Mouse (Mus musculus): Measurements from ENCODE around the gene Gm15107.
"Not testable (repeated sequence)": the region's sequence is repeated elsewhere in the genome, so short reads cannot be mapped to it uniquely, and the experiment has no call there.

Gene Gm15107

DNA sequence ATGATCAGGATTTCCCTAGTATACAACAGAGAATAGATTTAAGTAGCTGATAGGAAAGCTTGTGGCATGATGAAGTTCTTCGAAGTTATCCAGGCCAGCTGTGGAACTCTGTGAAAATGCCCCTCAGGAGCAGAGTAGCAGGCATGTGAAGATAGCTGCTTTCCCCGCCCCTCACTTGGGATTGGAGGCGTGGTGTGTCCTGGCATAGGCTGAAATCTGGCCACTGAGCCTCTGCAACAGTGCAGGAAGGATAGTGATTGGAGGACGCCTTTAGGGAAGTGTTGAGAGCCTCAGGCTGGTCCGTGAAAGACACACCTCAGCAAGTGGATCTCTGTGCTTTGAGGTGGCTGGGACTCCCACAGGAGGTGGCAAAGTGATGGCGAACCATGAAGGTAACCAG, at the start of gene Gm15107:
Gm15107 (plus strand) TSS at position 301 of the 400 bp plus-strand sequence.
- not testable (repeated sequence) for DNase-seq (ENCODE audit: low spot score)
